Mouse (Mus musculus): ENCODE results near the gene Cpne9. TPM values are rescaled to one million over a fixed set of nuclear protein-coding genes. Genes with fewer than 3 reads are reported as not detected.
A peak's percentile ranks its signal among the peaks of the same experiment; 100 is the strongest.

Cpne9 gene
- polyA plus RNA-seq, 1 experiment = 0.13 TPM

GRCm38 (mm10) chr6:113333137-113333950 lies 51.2 kb downstream of the Cpne9 start:
- Histone ChIP-seq H3K27ac (ENCODE audit: insufficient read depth, low read length) (0 out of 2 replicates have a peak overlapping the region, but pooled peaks have one; percentile 0), H3K4me3 (ENCODE audit: extremely low read depth, insufficient read depth, insufficient read length) (no peak overlapping the region), H3K4me1 (ENCODE audit: control insufficient read depth, insufficient read depth, insufficient read length) (peaks cover 5% of the 10 kb centered on the region; the same call in 1 of the 2 replicates), H3K27me3 (ENCODE audit: control insufficient read depth, insufficient read depth, low read length) (no peaks in the 10 kb centered on the region), H3K36me3 (ENCODE audit: control insufficient read depth, insufficient read depth, low read length) (peaks cover 14% of the 10 kb centered on the region)
- no peak for DNase-seq (ENCODE audit: low read depth in 1 of 2, low spot score in 2 of 2)
- no peak for TF ChIP-seq CTCF (IDR thresholded peaks at IDR 0.05; ENCODE audit: extremely low read depth, insufficient read depth, insufficient read length, insufficient replicate concordance)
- TF ChIP-seq POLR2A (IDR thresholded peaks at IDR 0.05; ENCODE audit: low read depth, low read length) = no peak
- 88% methylated on average over 14 of the region's 14 CpGs for WGBS

- Histone ChIP-seq H3K27ac (ENCODE audit: insufficient read depth, low read length) (no peak overlapping the region), H3K27me3 (ENCODE audit: control insufficient read depth, insufficient read depth, low read length) (no peaks in the 10 kb centered on the region), H3K4me1 (ENCODE audit: control insufficient read depth, insufficient read depth, insufficient read length) (peaks cover 5% of the 10 kb centered on the region; the same call in 1 of the 2 replicates), H3K36me3 (ENCODE audit: control insufficient read depth, insufficient read depth, low read length) (peaks cover 14% of the 10 kb centered on the region), H3K4me3 (ENCODE audit: extremely low read depth, insufficient read depth, insufficient read length) (no peak overlapping the region)
- WGBS = 74% methylated on average over 6 of the region's 6 CpGs
- DNase-seq (ENCODE audit: low read depth in 1 of 2, low spot score in 2 of 2) = no peak
- TF ChIP-seq POLR2A (IDR thresholded peaks at IDR 0.05; ENCODE audit: low read depth, low read length) (no peak), CTCF (IDR thresholded peaks at IDR 0.05; ENCODE audit: extremely low read depth, insufficient read depth, insufficient read length, insufficient replicate concordance) (no peak)
Measured at GRCm38 (mm10) chr6:113334216-113334615, 52.1 kb downstream of the Cpne9 start.

- H3K27ac ChIP-seq (ENCODE audit: insufficient read depth, low read length) = no peak overlapping the region
- H3K36me3 ChIP-seq (ENCODE audit: control insufficient read depth, insufficient read depth, low read length) = peaks cover 9% of the 10 kb centered on the region; the same call in 1 of the 2 replicates
- H3K4me1 ChIP-seq (ENCODE audit: control insufficient read depth, insufficient read depth, insufficient read length) = no peaks in the 10 kb centered on the region
- no peak for DNase-seq (ENCODE audit: low read depth in 1 of 2, low spot score in 2 of 2)
- no peaks in the 10 kb centered on the region for H3K27me3 ChIP-seq (ENCODE audit: control insufficient read depth, insufficient read depth, low read length)
- TF ChIP-seq POLR2A (IDR thresholded peaks at IDR 0.05; ENCODE audit: low read depth, low read length) (no peak), CTCF (IDR thresholded peaks at IDR 0.05; ENCODE audit: extremely low read depth, insufficient read depth, insufficient read length, insufficient replicate concordance) (no peak)
- no peak overlapping the region for H3K4me3 ChIP-seq (ENCODE audit: extremely low read depth, insufficient read depth, insufficient read length)
- 56% methylated on average over 8 of the region's 8 CpGs for WGBS
Measured at GRCm38 (mm10) chr6:113336852-113337620, 54.9 kb downstream of the Cpne9 start.

- H3K27ac ChIP-seq (ENCODE audit: insufficient read depth, low read length) = no peak overlapping the region
- H3K36me3 ChIP-seq (ENCODE audit: control insufficient read depth, insufficient read depth, low read length) = no peaks in the 10 kb centered on the region
- 63% methylated on average over 6 of the region's 6 CpGs for WGBS
- peaks cover 2% of the 10 kb centered on the region; the same call in 1 of the 2 replicates for H3K4me1 ChIP-seq (ENCODE audit: control insufficient read depth, insufficient read depth, insufficient read length)
- DNase-seq (ENCODE audit: low read depth in 1 of 2, low spot score in 2 of 2) = no peak
- TF ChIP-seq CTCF (IDR thresholded peaks at IDR 0.05; ENCODE audit: extremely low read depth, insufficient read depth, insufficient read length, insufficient replicate concordance) = no peak
- no peak for TF ChIP-seq POLR2A (IDR thresholded peaks at IDR 0.05; ENCODE audit: low read depth, low read length)
- H3K4me3 ChIP-seq (ENCODE audit: extremely low read depth, insufficient read depth, insufficient read length) = no peak overlapping the region
- H3K27me3 ChIP-seq (ENCODE audit: control insufficient read depth, insufficient read depth, low read length) = peaks cover 6% of the 10 kb centered on the region; the same call in 1 of the 2 replicates
Measured at GRCm38 (mm10) chr6:113341574-113341973, 59.5 kb downstream of the Cpne9 start.

GRCm38 (mm10) chr6:113342297-113342696 lies 60.2 kb downstream of the Cpne9 start:
- no peaks in the 10 kb centered on the region for H3K36me3 ChIP-seq (ENCODE audit: control insufficient read depth, insufficient read depth, low read length)
- 47% methylated on average over 5 of the region's 7 CpGs for WGBS
- H3K4me3 ChIP-seq (ENCODE audit: extremely low read depth, insufficient read depth, insufficient read length) = no peak overlapping the region
- no peak overlapping the region for H3K27ac ChIP-seq (ENCODE audit: insufficient read depth, low read length)
- peaks cover 2% of the 10 kb centered on the region; the same call in 1 of the 2 replicates for H3K4me1 ChIP-seq (ENCODE audit: control insufficient read depth, insufficient read depth, insufficient read length)
- no peak for DNase-seq (ENCODE audit: low read depth in 1 of 2, low spot score in 2 of 2)
- TF ChIP-seq CTCF (IDR thresholded peaks at IDR 0.05; ENCODE audit: extremely low read depth, insufficient read depth, insufficient read length, insufficient replicate concordance) = no peak
- TF ChIP-seq POLR2A (IDR thresholded peaks at IDR 0.05; ENCODE audit: low read depth, low read length) = no peak
- peaks cover 6% of the 10 kb centered on the region; the same call in 1 of the 2 replicates for H3K27me3 ChIP-seq (ENCODE audit: control insufficient read depth, insufficient read depth, low read length)

- peak in 1 of 2 experiments; percentile 31 for DNase-seq (ENCODE audit: low read depth in 1 of 2, low spot score in 2 of 2)
Measured at GRCm38 (mm10) chr6:113343177-113344092, 61.3 kb downstream of the Cpne9 start, which contains the start of gene Camk1. Gene Camk1, minus strand, starts transcription at chr6:113343984.

More at GRCm38 (mm10) chr6:113343177-113344092, 61.3 kb downstream of the Cpne9 start, which contains the start of gene Camk1:
- TF ChIP-seq CTCF (IDR thresholded peaks at IDR 0.05; ENCODE audit: extremely low read depth, insufficient read depth, insufficient read length, insufficient replicate concordance) (no peak), POLR2A (IDR thresholded peaks at IDR 0.05; ENCODE audit: low read depth, low read length) (no peak; the same call in 1 of the 2 replicates)
- peaks cover 6% of the 10 kb centered on the region; the same call in 1 of the 2 replicates for H3K27me3 ChIP-seq (ENCODE audit: control insufficient read depth, insufficient read depth, low read length)
- H3K27ac ChIP-seq (ENCODE audit: insufficient read depth, low read length) = 0 out of 2 replicates have a peak within 1 kb of the TSS, but pooled peaks have one; percentile 23
- H3K4me3 ChIP-seq (ENCODE audit: extremely low read depth, insufficient read depth, insufficient read length) = peak within 1 kb of the TSS; percentile 47; the same call in 1 of the 2 replicates
- 19% methylated on average over 32 of the region's 32 CpGs for WGBS
- no peaks in the 10 kb centered on the region for H3K36me3 ChIP-seq (ENCODE audit: control insufficient read depth, insufficient read depth, low read length)
- peaks cover 2% of the 10 kb centered on the region; the same call in 1 of the 2 replicates for H3K4me1 ChIP-seq (ENCODE audit: control insufficient read depth, insufficient read depth, insufficient read length)
